Mouse (Mus musculus) embryonic stem cell, embryonic (primary cell): ENCODE data around the gene Plcb1.

Source experiments
- CTCF ChIA-PET, 4 experiments: fragments of 300-600 bp in 2 of 4; fragments of 350-600 bp in 2 of 4; sonication (Branson Sonifier 250); formaldehyde crosslinking; loops; one replicate each; lab custom pipeline; 2022; ENCODE audit warnings: inconsistent platforms in 2 of 4; lab: Charles Lee
- POLR2A ChIA-PET, 4 experiments: fragments of 300-600 bp in 2 of 4; fragments of 350-600 bp in 2 of 4; sonication (Branson Sonifier 250); formaldehyde crosslinking; loops; one replicate each; lab custom pipeline; 2022; ENCODE audit warnings: antibody characterized with exemption in 4 of 4, inconsistent platforms in 1 of 4; lab: Charles Lee

Plcb1 gene

GRCm38 (mm10) chr2:135010371-135010770, 224.5 kb downstream of the Plcb1 start:
- POLR2A ChIA-PET: no interaction called here
- CTCF ChIA-PET: no interaction called here

GRCm38 (mm10) chr2:135015501-135015900, 229.6 kb downstream of the Plcb1 start:
- POLR2A ChIA-PET: no interaction called here

GRCm38 (mm10) chr2:135018275-135018674, 232.4 kb downstream of the Plcb1 start:
- ChIA-PET POLR2A (no interaction called here), CTCF (no interaction called here)

More at GRCm38 (mm10) chr2:135015501-135015900, 229.6 kb downstream of the Plcb1 start:
- CTCF ChIA-PET: no interaction called here

GRCm38 (mm10) chr2:135018708-135019107, 232.8 kb downstream of the Plcb1 start:
- ChIA-PET POLR2A (no interaction called here), CTCF (no interaction called here)

- POLR2A ChIA-PET: interaction anchor here in 1 of 4 experiments (0.6 kb wide), 1 partner anchor 1612 kb away, joined by 3 read pairs; no protein-coding TSS in a partner anchor
- CTCF ChIA-PET: no interaction called here
Measured at GRCm38 (mm10) chr2:135019588-135019987, 233.7 kb downstream of the Plcb1 start.

- ChIA-PET POLR2A (no interaction called here), CTCF (interaction anchor here in 2 of 4 experiments (0.6 to 0.7 kb wide), 3 partner anchors 29 to 300 kb away, joined by 3 to 7 read pairs (median 4); no protein-coding TSS in a partner anchor)
Measured at GRCm38 (mm10) chr2:135029288-135029687, 243.4 kb downstream of the Plcb1 start.

- CTCF ChIA-PET: interaction anchor here in 2 of 4 experiments (0.6 to 0.7 kb wide), 2 partner anchors 179 to 299 kb away, joined by 3 to 4 read pairs; no protein-coding TSS in a partner anchor
- POLR2A ChIA-PET: no interaction called here
Measured at GRCm38 (mm10) chr2:135029700-135030099, 243.8 kb downstream of the Plcb1 start.

- ChIA-PET CTCF (no interaction called here), POLR2A (no interaction called here)
Measured at GRCm38 (mm10) chr2:135035640-135036260, 249.9 kb downstream of the Plcb1 start.

- ChIA-PET CTCF (interaction anchor here in 1 of 4 experiments (0.5 kb wide), 1 partner anchor 508 kb away, joined by 4 read pairs; no protein-coding TSS in a partner anchor), POLR2A (interaction anchor here in 1 of 4 experiments (0.7 kb wide), 1 partner anchor 44 kb away, joined by 3 read pairs; no protein-coding TSS in a partner anchor)
Measured at GRCm38 (mm10) chr2:135048791-135049190, 262.9 kb downstream of the Plcb1 start.

- ChIA-PET CTCF (interaction anchor here in 1 of 4 experiments (0.5 kb wide), 1 partner anchor 508 kb away, joined by 4 read pairs; no protein-coding TSS in a partner anchor), POLR2A (no interaction called here)
Measured at GRCm38 (mm10) chr2:135049283-135049682, 263.4 kb downstream of the Plcb1 start.

GRCm38 (mm10) chr2:135051540-135052288, 265.8 kb downstream of the Plcb1 start:
- CTCF ChIA-PET: interaction anchor here in 1 of 4 experiments (0.7 kb wide), 1 partner anchor 215 kb away, joined by 3 read pairs; no protein-coding TSS in a partner anchor
- POLR2A ChIA-PET: no interaction called here

- ChIA-PET CTCF (no interaction called here), POLR2A (no interaction called here)
Measured at GRCm38 (mm10) chr2:135053391-135053790, 267.5 kb downstream of the Plcb1 start.

GRCm38 (mm10) chr2:135067419-135067818, 281.6 kb downstream of the Plcb1 start:
- ChIA-PET CTCF (interaction anchor here in 1 of 4 experiments (0.5 kb wide), 1 partner anchor 60 kb away, joined by 9 read pairs; no protein-coding TSS in a partner anchor), POLR2A (interaction anchor here in 1 of 4 experiments (0.6 to 1.4 kb wide), 2 partner anchors 25 to 134 kb away, joined by 3 read pairs; no protein-coding TSS in a partner anchor)

GRCm38 (mm10) chr2:135071349-135071748, 285.5 kb downstream of the Plcb1 start:
- ChIA-PET POLR2A (interaction anchor here in 1 of 4 experiments (0.5 kb wide), 1 partner anchor 319 kb away, joined by 3 read pairs; no protein-coding TSS in a partner anchor), CTCF (no interaction called here)

- ChIA-PET POLR2A (no interaction called here), CTCF (no interaction called here)
Measured at GRCm38 (mm10) chr2:135072503-135072902, 286.6 kb downstream of the Plcb1 start.

GRCm38 (mm10) chr2:135073014-135073413, 287.1 kb downstream of the Plcb1 start:
- POLR2A ChIA-PET: no interaction called here

GRCm38 (mm10) chr2:135075375-135075774, 289.5 kb downstream of the Plcb1 start:
- CTCF ChIA-PET: no interaction called here
- POLR2A ChIA-PET: no interaction called here

More at GRCm38 (mm10) chr2:135073014-135073413, 287.1 kb downstream of the Plcb1 start:
- CTCF ChIA-PET: no interaction called here

GRCm38 (mm10) chr2:135092588-135093162, 306.8 kb downstream of the Plcb1 start:
- ChIA-PET POLR2A (no interaction called here), CTCF (no interaction called here)

- POLR2A ChIA-PET: no interaction called here
- CTCF ChIA-PET: no interaction called here
Measured at GRCm38 (mm10) chr2:135101292-135101691, 315.4 kb downstream of the Plcb1 start.
